Mouse (Mus musculus): ENCODE measurements around the gene Zfp280d. TPM values are rescaled to one million over a fixed set of nuclear protein-coding genes. Genes with fewer than 3 reads are reported as not detected.

Gene Zfp280d
- 65.7 and 73.7 TPM in 2 replicates for polyA plus RNA-seq (2012; rRNA removed)

GRCm38 (mm10) chr9:72274677-72275076 is at the start of gene Zfp280d:
TSS of gene Zfp280d (plus strand) at chr9:72274860.
- DNase-seq (ENCODE audit: low read depth): peak; percentile 98
- TF ChIP-seq POLR2A (IDR thresholded peaks at IDR 0.05; ENCODE audit: borderline replicate concordance, extremely low read depth, insufficient read depth, insufficient read length, poor library complexity, severe bottlenecking) (peak; percentile 80), CTCF (IDR thresholded peaks at IDR 0.05; ENCODE audit: borderline replicate concordance, extremely low read depth, insufficient read depth, insufficient read length) (no peak)

- no peak for DNase-seq (ENCODE audit: low read depth)
- TF ChIP-seq POLR2A (IDR thresholded peaks at IDR 0.05; ENCODE audit: borderline replicate concordance, extremely low read depth, insufficient read depth, insufficient read length, poor library complexity, severe bottlenecking) (no peak), CTCF (IDR thresholded peaks at IDR 0.05; ENCODE audit: borderline replicate concordance, extremely low read depth, insufficient read depth, insufficient read length) (no peak)
Observed at GRCm38 (mm10) chr9:72226536-72226935, 48.1 kb upstream of the Zfp280d start.

GRCm38 (mm10) chr9:72252656-72253055 is 22.0 kb upstream of the Zfp280d start:
- no peak for TF ChIP-seq POLR2A (IDR thresholded peaks at IDR 0.05; ENCODE audit: borderline replicate concordance, extremely low read depth, insufficient read depth, insufficient read length, poor library complexity, severe bottlenecking)
- no peak for TF ChIP-seq CTCF (IDR thresholded peaks at IDR 0.05; ENCODE audit: borderline replicate concordance, extremely low read depth, insufficient read depth, insufficient read length)

GRCm38 (mm10) chr9:72255227-72255626 is 19.4 kb upstream of the Zfp280d start:
- DNase-seq (ENCODE audit: low read depth): peak; percentile 22
- no peak for TF ChIP-seq CTCF (IDR thresholded peaks at IDR 0.05; ENCODE audit: borderline replicate concordance, extremely low read depth, insufficient read depth, insufficient read length)

More at GRCm38 (mm10) chr9:72252656-72253055, 22.0 kb upstream of the Zfp280d start:
- DNase-seq (ENCODE audit: low read depth): no peak

- no peak for DNase-seq (ENCODE audit: low read depth)
- TF ChIP-seq POLR2A (IDR thresholded peaks at IDR 0.05; ENCODE audit: borderline replicate concordance, extremely low read depth, insufficient read depth, insufficient read length, poor library complexity, severe bottlenecking): no peak
- no peak for TF ChIP-seq CTCF (IDR thresholded peaks at IDR 0.05; ENCODE audit: borderline replicate concordance, extremely low read depth, insufficient read depth, insufficient read length)
Observed at GRCm38 (mm10) chr9:72256646-72257045, 18.0 kb upstream of the Zfp280d start.

- TF ChIP-seq CTCF (IDR thresholded peaks at IDR 0.05; ENCODE audit: borderline replicate concordance, extremely low read depth, insufficient read depth, insufficient read length) (no peak), POLR2A (IDR thresholded peaks at IDR 0.05; ENCODE audit: borderline replicate concordance, extremely low read depth, insufficient read depth, insufficient read length, poor library complexity, severe bottlenecking) (no peak)
- DNase-seq (ENCODE audit: low read depth): peak; percentile 28
Observed at GRCm38 (mm10) chr9:72260337-72260736, 14.3 kb upstream of the Zfp280d start.

GRCm38 (mm10) chr9:72264859-72265258 is 9.8 kb upstream of the Zfp280d start:
- DNase-seq (ENCODE audit: low read depth): no peak
- TF ChIP-seq CTCF (IDR thresholded peaks at IDR 0.05; ENCODE audit: borderline replicate concordance, extremely low read depth, insufficient read depth, insufficient read length) (no peak), POLR2A (IDR thresholded peaks at IDR 0.05; ENCODE audit: borderline replicate concordance, extremely low read depth, insufficient read depth, insufficient read length, poor library complexity, severe bottlenecking) (no peak)

GRCm38 (mm10) chr9:72270146-72270545 is 4.5 kb upstream of the Zfp280d start:
- TF ChIP-seq CTCF (IDR thresholded peaks at IDR 0.05; ENCODE audit: borderline replicate concordance, extremely low read depth, insufficient read depth, insufficient read length): no peak
- no peak for TF ChIP-seq POLR2A (IDR thresholded peaks at IDR 0.05; ENCODE audit: borderline replicate concordance, extremely low read depth, insufficient read depth, insufficient read length, poor library complexity, severe bottlenecking)
- DNase-seq (ENCODE audit: low read depth): no peak

- TF ChIP-seq CTCF (IDR thresholded peaks at IDR 0.05; ENCODE audit: borderline replicate concordance, extremely low read depth, insufficient read depth, insufficient read length) (no peak), POLR2A (IDR thresholded peaks at IDR 0.05; ENCODE audit: borderline replicate concordance, extremely low read depth, insufficient read depth, insufficient read length, poor library complexity, severe bottlenecking) (no peak)
Observed at GRCm38 (mm10) chr9:72273646-72274410, 832 bp upstream of the Zfp280d start.

GRCm38 (mm10) chr9:72275101-72275978 is 680 bp downstream of the Zfp280d start:
- TF ChIP-seq POLR2A (IDR thresholded peaks at IDR 0.05; ENCODE audit: borderline replicate concordance, extremely low read depth, insufficient read depth, insufficient read length, poor library complexity, severe bottlenecking): 0 out of 2 replicates have a peak, but pooled peaks have one; percentile 4
- TF ChIP-seq CTCF (IDR thresholded peaks at IDR 0.05; ENCODE audit: borderline replicate concordance, extremely low read depth, insufficient read depth, insufficient read length): no peak
- peak; percentile 86 for DNase-seq (ENCODE audit: low read depth)

More at GRCm38 (mm10) chr9:72273646-72274410, 832 bp upstream of the Zfp280d start:
- no peak for DNase-seq (ENCODE audit: low read depth)

- TF ChIP-seq CTCF (IDR thresholded peaks at IDR 0.05; ENCODE audit: borderline replicate concordance, extremely low read depth, insufficient read depth, insufficient read length) (no peak), POLR2A (IDR thresholded peaks at IDR 0.05; ENCODE audit: borderline replicate concordance, extremely low read depth, insufficient read depth, insufficient read length, poor library complexity, severe bottlenecking) (no peak)
- no peak for DNase-seq (ENCODE audit: low read depth)
Observed at GRCm38 (mm10) chr9:72275979-72276500, 1.4 kb downstream of the Zfp280d start.

Data from brain, embryonic 14.5 days (tissue).